Mouse (Mus musculus) MEL (cell line): ENCODE results near the gene Tspan4. TPM values are rescaled to one million over a fixed set of nuclear protein-coding genes. Genes with fewer than 3 reads are reported as not detected.

ENCODE experiments used
- DNase-seq: peaks from one replicate; pipeline ENCODE4 v3.0.0; 2011; ENCODE audit warnings: low read depth, low spot score
- H3K27ac ChIP-seq: 2 replicates; pipeline ENCODE4 v1.5.1; 2012; ENCODE audit warnings: low read depth, mild to moderate bottlenecking, control low read depth, low read length, moderate library complexity; ENCODE audit not compliant: control insufficient read depth
- H3K27me3 ChIP-seq, 2 experiments: fragments of 150-350 bp in 1 of 2; sonication (generic) in 1 of 2; 2 replicates each; pipeline ENCODE4 v1.6.1; 2012; ENCODE audit warnings: low read length in 2 of 2, mild to moderate bottlenecking in 2 of 2, improper control_type of control experiment in 1 of 2, moderate library complexity in 1 of 2; ENCODE audit not compliant: insufficient read depth in 2 of 2, control insufficient read depth in 1 of 2
- H3K36me3 ChIP-seq, 2 experiments: 2 replicates each; pipeline ENCODE4 v1.6.1; 2012 to 2014; ENCODE audit warnings: low read length in 2 of 2, improper control_type of control experiment in 1 of 2, inconsistent platforms in 1 of 2, mild to moderate bottlenecking in 1 of 2; ENCODE audit not compliant: insufficient read depth in 2 of 2, control insufficient read depth in 1 of 2
- H3K4me1 ChIP-seq, 2 experiments: fragments of 150-350 bp in 1 of 2; sonication (generic) in 1 of 2; 2 replicates each; pipeline ENCODE4 v1.6.1; 2012; ENCODE audit warnings: low read length in 2 of 2, improper control_type of control experiment in 1 of 2, mild to moderate bottlenecking in 1 of 2; ENCODE audit not compliant: insufficient read depth in 2 of 2, control insufficient read depth in 1 of 2
- H3K4me3 ChIP-seq, 2 experiments: fragments of 150-350 bp in 1 of 2; sonication (generic) in 1 of 2; 2 replicates each; pipeline ENCODE4 v1.5.1; 2012; ENCODE audit warnings: low read depth in 2 of 2, low read length in 2 of 2, mild to moderate bottlenecking in 2 of 2, moderate library complexity in 2 of 2, control low read depth in 1 of 2, improper control_type of control experiment in 1 of 2; ENCODE audit not compliant: control insufficient read depth in 1 of 2, insufficient read depth in 1 of 2
- H3K79me2 ChIP-seq: 2 replicates; pipeline ENCODE4 v1.6.1; 2012; ENCODE audit warnings: mild to moderate bottlenecking, low read length, moderate library complexity; ENCODE audit not compliant: control insufficient read depth, poor library complexity, insufficient read depth
- H3K9ac ChIP-seq: 2 replicates; pipeline ENCODE4 v1.6.1; 2012; ENCODE audit warnings: low read depth, mild to moderate bottlenecking, control low read depth, low read length, moderate library complexity; ENCODE audit not compliant: control insufficient read depth, poor library complexity, severe bottlenecking
- H3K9me3 ChIP-seq: fragments of 150-350 bp; sonication (generic); replicated peaks from 2 replicates; pipeline ENCODE4 v1.6.1; 2012; ENCODE audit warnings: mild to moderate bottlenecking, low read length, improper control_type of control experiment, moderate library complexity; ENCODE audit not compliant: insufficient read depth
- CTCF ChIP-seq, 3 experiments: IDR thresholded peaks in 2 of 3; conservative IDR thresholded peaks in 1 of 3; 2 replicates each; pipeline ENCODE4 v1.5.1; 2011 to 2012; ENCODE audit warnings: low read length in 3 of 3, low read depth in 2 of 3, mild to moderate bottlenecking in 2 of 3, improper control_type of control experiment in 1 of 3, inconsistent platforms in 1 of 3, mixed read lengths in 1 of 3, moderate library complexity in 1 of 3; ENCODE audit not compliant: control insufficient read depth in 1 of 3, insufficient read depth in 1 of 3, poor library complexity in 1 of 3, severe bottlenecking in 1 of 3
- ELF1 ChIP-seq: IDR thresholded peaks from 2 replicates; pipeline ENCODE4 v1.6.1; 2014; ENCODE audit warnings: low read depth, mild to moderate bottlenecking, inconsistent platforms, low read length, improper control_type of control experiment, moderate library complexity
- GABPA ChIP-seq: IDR thresholded peaks from 2 replicates; pipeline ENCODE4 v1.6.1; 2012; ENCODE audit warnings: low read depth, mild to moderate bottlenecking, inconsistent platforms, low read length, improper control_type of control experiment, moderate library complexity
- HCFC1 ChIP-seq: IDR thresholded peaks from 2 replicates; pipeline ENCODE4 v1.6.1; 2012; ENCODE audit warnings: low read depth, mild to moderate bottlenecking, inconsistent platforms, low read length, improper control_type of control experiment, moderate library complexity
- KAT2A ChIP-seq: conservative IDR thresholded peaks from 2 replicates; pipeline ENCODE4 v1.6.1; 2012; ENCODE audit warnings: low read depth, low read length, improper control_type of control experiment, inconsistent platforms
- MAFK ChIP-seq: IDR thresholded peaks from 2 replicates; pipeline ENCODE4 v1.6.1; 2011; ENCODE audit warnings: low read depth, mild to moderate bottlenecking, low read length, improper control_type of control experiment, borderline replicate concordance
- MAX ChIP-seq: IDR thresholded peaks from 2 replicates; pipeline ENCODE4 v1.6.1; 2011; ENCODE audit warnings: low read length, improper control_type of control experiment
- MAZ ChIP-seq: IDR thresholded peaks from 2 replicates; pipeline ENCODE4 v1.6.1; 2012; ENCODE audit warnings: low read depth, mild to moderate bottlenecking, inconsistent platforms, low read length, improper control_type of control experiment
- MYC ChIP-seq: IDR thresholded peaks from 2 replicates; pipeline ENCODE4 v1.6.1; 2011; ENCODE audit warnings: low read depth, mild to moderate bottlenecking, low read length, improper control_type of control experiment, moderate library complexity
- POLR2AphosphoS2 ChIP-seq: IDR thresholded peaks from 2 replicates; pipeline ENCODE4 v1.6.1; 2011; ENCODE audit warnings: low read length, improper control_type of control experiment
- RCOR1 ChIP-seq: IDR thresholded peaks from 2 replicates; pipeline ENCODE4 v1.6.1; 2012; ENCODE audit warnings: low read depth, mild to moderate bottlenecking, inconsistent platforms, low read length, improper control_type of control experiment
- SMC3 ChIP-seq: IDR thresholded peaks from 2 replicates; pipeline ENCODE4 v1.6.1; 2011; ENCODE audit warnings: low read depth, low read length, improper control_type of control experiment
- TAL1 ChIP-seq: IDR thresholded peaks from 2 replicates; pipeline ENCODE4 v1.6.1; 2012; ENCODE audit warnings: mild to moderate bottlenecking, inconsistent platforms, low read length, moderate library complexity, mixed read lengths
- TBP ChIP-seq: IDR thresholded peaks from 2 replicates; pipeline ENCODE4 v1.8.0; 2011; ENCODE audit warnings: low read depth, low read length, improper control_type of control experiment
- USF1 ChIP-seq: IDR thresholded peaks from 2 replicates; pipeline ENCODE4 v1.6.1; 2014; ENCODE audit warnings: low read depth, mild to moderate bottlenecking, inconsistent platforms, low read length, improper control_type of control experiment, moderate library complexity
- ZKSCAN1 ChIP-seq: IDR thresholded peaks from 2 replicates; pipeline ENCODE4 v1.6.1; 2012; ENCODE audit warnings: low read depth, mild to moderate bottlenecking, inconsistent platforms, low read length, improper control_type of control experiment, moderate library complexity
- polyA plus RNA-seq, 2 experiments: library from polyadenylated mRNA; stranded (reverse) in 1 of 2; unstranded in 1 of 2; fragments of >175 nt in 1 of 2; fragments of >200 nt in 1 of 2; gene quantifications; 2 replicates each; pipeline versions ENCODE4 v1.2.1 to v1.2.4; 2012; ENCODE audit warnings: low replicate concordance in 2 of 2, low read depth in 1 of 2; ENCODE audit not compliant: insufficient read length in 2 of 2, insufficient read depth in 1 of 2, missing spikeins in 1 of 2
- total RNA-seq: library from RNA; depleted of rRNA; stranded (reverse); fragments of 300-350 nt; gene quantifications from 2 replicates; pipeline ENCODE4 v1.2.3, GENCODE M21; 2012

Gene Tspan4
- total and polyA plus RNA-seq, 3 experiments = 97.9 to 110 TPM; not detected in 1

DNA sequence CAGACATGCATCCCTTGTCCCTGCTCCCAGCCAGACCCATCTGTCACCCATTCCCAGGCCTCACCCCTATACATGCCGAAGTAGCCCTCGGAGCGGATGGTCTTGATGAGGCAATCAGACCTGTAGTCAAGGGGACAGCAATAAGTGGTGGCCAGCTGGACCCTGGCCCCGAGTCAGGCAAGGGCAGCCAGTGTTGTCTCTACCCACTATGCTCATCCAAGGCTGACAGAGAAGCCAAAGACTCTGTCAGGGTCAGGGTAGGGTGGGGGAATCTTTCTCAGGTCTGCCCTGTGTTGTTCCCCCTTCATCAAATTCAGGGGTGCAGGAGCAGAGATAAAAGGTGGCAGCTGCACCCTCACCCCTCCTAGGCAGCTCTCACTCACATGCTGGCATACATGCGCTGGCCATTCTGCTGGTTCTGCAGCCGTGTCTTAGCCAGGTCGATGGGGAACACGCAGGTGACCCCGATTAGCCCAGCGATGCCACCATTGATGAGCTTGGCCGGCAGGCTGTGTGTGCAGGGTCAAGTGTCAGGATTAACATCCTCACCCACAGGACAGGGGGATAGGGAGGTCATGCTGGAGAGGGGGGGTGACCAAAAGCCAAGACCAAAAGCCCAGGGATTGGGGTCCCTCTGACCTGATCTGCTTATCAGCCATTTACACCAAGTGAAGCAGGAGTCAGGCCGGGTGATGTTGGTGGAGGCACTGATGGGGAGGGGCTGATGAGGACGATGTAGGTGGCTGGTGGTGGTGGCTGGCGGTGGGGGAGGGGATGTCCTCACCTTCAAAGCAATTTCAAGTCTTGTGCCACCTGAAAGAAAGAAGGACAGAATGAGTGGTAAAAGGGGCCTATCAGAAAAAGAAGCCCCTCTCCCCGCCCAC, 41.3 kb upstream of the Tspan4 start:
- H3K36me3 ChIP-seq = peaks cover 0 to 20% of the 10 kb centered on the region in 2 experiments; a peak in 2 of 4 replicates

DNA sequence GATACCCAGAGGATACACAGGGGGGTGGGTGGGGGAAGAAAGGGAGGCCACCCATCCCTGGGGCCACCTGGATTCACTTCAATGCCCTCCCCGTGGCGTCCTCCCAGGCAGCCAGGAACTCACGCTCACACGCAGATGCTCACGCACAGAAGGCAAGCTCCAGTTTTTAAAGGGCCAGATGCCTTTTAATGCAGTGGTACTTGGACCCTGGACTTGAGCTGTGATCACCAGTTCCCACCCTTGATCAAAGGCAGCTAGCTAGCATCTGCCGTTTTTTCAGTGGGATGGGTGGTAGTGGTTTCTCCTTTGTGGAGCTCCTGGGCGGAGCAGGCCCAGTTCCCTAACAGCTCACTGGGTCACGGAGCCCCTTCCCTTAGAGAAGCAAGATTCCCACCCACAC, 40.6 kb upstream of the Tspan4 start:
- Histone ChIP-seq H3K9ac (peak overlapping the region; percentile 70), H3K4me1 (peaks cover 4 to 22% of the 10 kb centered on the region in 2 experiments; a peak in 3 of 4 replicates), H3K4me3 (peak overlapping the region; percentile 51 to 66; a peak in 3 of 4 replicates), H3K9me3 (no peaks in the 10 kb centered on the region), H3K79me2 (peaks cover 28% of the 10 kb centered on the region), H3K27ac (no peak overlapping the region), H3K36me3 (peaks cover 0 to 20% of the 10 kb centered on the region in 2 experiments; a peak in 2 of 4 replicates), H3K27me3 (no peaks in the 10 kb centered on the region)
- no peak for TF ChIP-seq TBP
- no peak for TF ChIP-seq HCFC1
- TF ChIP-seq MAX = no peak
- no peak for TF ChIP-seq MAFK
- no peak for TF ChIP-seq SMC3
- no peak for TF ChIP-seq GABPA
- no peak for DNase-seq

More for the DNA sequence above, 41.3 kb upstream of the Tspan4 start:
- no peak for DNase-seq
- H3K79me2 ChIP-seq = peaks cover 28% of the 10 kb centered on the region
- TF ChIP-seq USF1 (no peak), RCOR1 (no peak), TAL1 (no peak), ZKSCAN1 (no peak), CTCF (IDR thresholded peaks at IDR 0.05 in 2 of 3, conservative IDR thresholded peaks at IDR 0.05 in 1 of 3; ENCODE audit: control insufficient read depth in 1 of 3, insufficient read depth in 1 of 3, low read depth in 2 of 3, low read length in 3 of 3, poor library complexity in 1 of 3, severe bottlenecking in 1 of 3) (no peak), POLR2AphosphoS2 (no peak), ELF1 (no peak), MYC (no peak), KAT2A (no peak), MAZ (no peak)
- H3K27ac ChIP-seq = no peak overlapping the region
- no peak overlapping the region for H3K9ac ChIP-seq
- peaks cover 4 to 22% of the 10 kb centered on the region in 2 experiments; a peak in 3 of 4 replicates for H3K4me1 ChIP-seq
- H3K27me3 ChIP-seq = no peaks in the 10 kb centered on the region
- no peaks in the 10 kb centered on the region for H3K9me3 ChIP-seq
- no peak overlapping the region for H3K4me3 ChIP-seq
